Comparison of ENCODE assay signal across 9 mouse cellular contexts in genomic region chrX:153636247-153636646, GRCm38 (mm10). TPM values are rescaled to one million over a fixed set of nuclear protein-coding genes. Genes with fewer than 3 reads are reported as not detected.
DNase-seq lines count a peak whose midpoint lies in the region; ATAC-seq and TF ChIP-seq lines count a peak whose summit lies in the region.
"Had no signal": no experiment of that assay in that cellular context is flagged by ENCODE, and none has a peak within 500 bp of the region (broad histone marks: within the 10 kb centered on the region; RNA-seq: fewer than 3 reads in every experiment).

No protein-coding gene starts in this region.

- H3K9me3 ChIP-seq in liver, postnatal 0 days (ENCODE audit: low read length) = no peaks in the 10 kb centered on the region
- H3K9me3 ChIP-seq in liver, embryonic 11.5 days (ENCODE audit: control insufficient read depth, low read length) = no peaks in the 10 kb centered on the region
- H3K9me3 ChIP-seq: midbrain, embryonic 12.5 days had no signal

- peak; percentile 61 for TF ChIP-seq CTCF in gastrocnemius, adult 2 months (IDR thresholded peaks at IDR 0.05)
- peak; percentile 47 for TF ChIP-seq CTCF in liver, postnatal 0 days (IDR thresholded peaks at IDR 0.05; ENCODE audit: low read depth)

- ATAC-seq in liver, postnatal 0 days = no peak
- no peak for ATAC-seq in liver, embryonic 11.5 days (replicated peaks; ENCODE audit: low FRiP score)

- WGBS in liver, postnatal 0 days (ENCODE audit: insufficient replicate concordance) = 0% methylated on average over 1 of the region's 1 CpGs
- 0% methylated on average over 1 of the region's 1 CpGs for WGBS in liver, embryonic 11.5 days

- TF ChIP-seq EP300 in liver, postnatal 0 days (IDR thresholded peaks at IDR 0.05; ENCODE audit: low read depth) = no peak

- intact Hi-C loops in gastrocnemius, adult 2 months (cut with DNase I) = loop anchor here (5.0 kb wide), 1 partner anchor 71 kb away; no protein-coding TSS in a partner anchor

- no peak overlapping the region for H3K4me2 ChIP-seq in liver, postnatal 0 days (ENCODE audit: low read depth, low read length)
- H3K4me2 ChIP-seq in liver, embryonic 11.5 days = no peak overlapping the region
- H3K4me2 ChIP-seq: midbrain, embryonic 12.5 days had no signal

- H3K9ac ChIP-seq in liver, postnatal 0 days (replicated peaks) = no peak overlapping the region
- H3K9ac ChIP-seq in liver, embryonic 11.5 days (ENCODE audit: low read depth, low read length) = no peak overlapping the region
- H3K9ac ChIP-seq: midbrain, embryonic 12.5 days had no signal

- no peak overlapping the region for H3K4me3 ChIP-seq in gastrocnemius, adult 2 months
- no peak overlapping the region for H3K4me3 ChIP-seq in liver, postnatal 0 days (ENCODE audit: low read depth, low read length)
- no peak overlapping the region for H3K4me3 ChIP-seq in liver, embryonic 11.5 days (ENCODE audit: low read depth, low read length)
- H3K4me3 ChIP-seq: midbrain, embryonic 12.5 days had no signal

- no peaks in the 10 kb centered on the region for H3K36me3 ChIP-seq in liver, postnatal 0 days (replicated peaks; ENCODE audit: insufficient read depth, low read length)
- no peaks in the 10 kb centered on the region for H3K36me3 ChIP-seq in liver, embryonic 11.5 days (ENCODE audit: control insufficient read depth, insufficient read depth, low read length)
- H3K36me3 ChIP-seq: midbrain, embryonic 12.5 days had no signal

- H3K27ac ChIP-seq in gastrocnemius, adult 2 months = no peak overlapping the region
- no peak overlapping the region for H3K27ac ChIP-seq in liver, postnatal 0 days (ENCODE audit: low read depth)
- no peak overlapping the region for H3K27ac ChIP-seq in liver, embryonic 11.5 days (ENCODE audit: low read depth, low read length)
- H3K27ac ChIP-seq: midbrain, embryonic 12.5 days had no signal

- no peaks in the 10 kb centered on the region for H3K4me1 ChIP-seq in liver, postnatal 0 days (ENCODE audit: insufficient read depth)
- no peaks in the 10 kb centered on the region for H3K4me1 ChIP-seq in liver, embryonic 11.5 days (replicated peaks; ENCODE audit: control insufficient read depth, insufficient read depth, low read length)
- H3K4me1 ChIP-seq: midbrain, embryonic 12.5 days had no signal

- H3K27me3 ChIP-seq in liver, postnatal 0 days (ENCODE audit: insufficient read depth, low read length) = no peaks in the 10 kb centered on the region
- no peaks in the 10 kb centered on the region for H3K27me3 ChIP-seq in liver, embryonic 11.5 days (replicated peaks; ENCODE audit: control insufficient read depth, insufficient read depth, low read length)
- H3K27me3 ChIP-seq: midbrain, embryonic 12.5 days had no signal

- no peak for DNase-seq in gastrocnemius, adult 2 months
- DNase-seq in gastrocnemius, adult 8-10 months (ENCODE audit: low spot score in 2 of 2) = no peak
- DNase-seq in liver, postnatal 0 days = no peak
- no peak for DNase-seq in liver, embryonic 11.5 days (ENCODE audit: low spot score)
- peak; percentile 29 for DNase-seq in R1 (ENCODE audit: low read depth, low spot score)
- peak; percentile 51 for DNase-seq in lung, postnatal 36 days
- DNase-seq in right cerebral cortex, postnatal 4 days = no peak
- DNase-seq in spleen, postnatal 14 days (ENCODE audit: low spot score in 2 of 2) = no peak

RNA-seq across cellular contexts. Expression of gene Kctd12b, which starts 59.9 kb away (rescaled TPM):
- total RNA-seq in gastrocnemius, adult 2 months (2021) = 1 to 10 TPM; 1.3 to 1.8 TPM
- 1 to 10 TPM; 1.3 to 2.0 (median 1.5) TPM for total RNA-seq in gastrocnemius, adult 8-10 months (2022)
- 0.85 and 0.89 TPM in 2 replicates for polyA plus RNA-seq in liver, postnatal 0 days (2015; fragmentation: Nextera tagmentation; extraction: Ambion mirVana)
- 1.0 and 1.2 TPM in 2 replicates for polyA plus RNA-seq in liver, embryonic 11.5 days (2014; fragmentation: Nextera tagmentation; extraction: Ambion mirVana)

Comparison
In these comparisons a context has a peak if more than half of its experiments do, and no peak if none do; other contexts are left out.
1. DNase-seq: peak in R1 (single experiment) and lung, postnatal 36 days (single experiment); none in gastrocnemius, adult 2 months (single experiment), gastrocnemius, adult 8-10 months (0 of 2), liver, postnatal 0 days (single experiment), liver, embryonic 11.5 days (single experiment), right cerebral cortex, postnatal 4 days (single experiment) and spleen, postnatal 14 days (0 of 2).